Mouse (Mus musculus) ES-Bruce4 (cell line): ENCODE data around the gene Ndufs6. TPM values are rescaled to one million over a fixed set of nuclear protein-coding genes. Genes with fewer than 3 reads are reported as not detected.
A peak's percentile ranks its signal among the peaks of the same experiment; 100 is the strongest.

Source experiments
- H3K27ac ChIP-seq: 2 replicates; pipeline ENCODE4 v1.5.1; 2012; ENCODE audit warnings: low read length, inconsistent platforms; ENCODE audit not compliant: insufficient read depth
- H3K27me3 ChIP-seq: 2 replicates; pipeline ENCODE4 v1.6.1; 2012; ENCODE audit warnings: mild to moderate bottlenecking, low read length, inconsistent platforms; ENCODE audit not compliant: control insufficient read depth, poor library complexity, insufficient read depth, severe bottlenecking
- H3K36me3 ChIP-seq: 2 replicates; pipeline ENCODE4 v1.6.1; 2012; ENCODE audit warnings: inconsistent platforms, mild to moderate bottlenecking, low read length, moderate library complexity; ENCODE audit not compliant: control insufficient read depth, poor library complexity, insufficient read depth, severe bottlenecking
- H3K4me1 ChIP-seq: one replicate; pipeline ENCODE4 v1.8.1; 2011; ENCODE audit warnings: low read length; ENCODE audit not compliant: control insufficient read depth, insufficient read depth
- H3K4me3 ChIP-seq: 2 replicates; pipeline ENCODE4 v1.5.1; 2011; ENCODE audit warnings: low read depth, mild to moderate bottlenecking, low read length
- H3K9ac ChIP-seq: 2 replicates; pipeline ENCODE4 v1.6.1; 2012; ENCODE audit warnings: low read depth, mild to moderate bottlenecking, inconsistent platforms; ENCODE audit not compliant: poor library complexity, severe bottlenecking
- H3K9me3 ChIP-seq: replicated peaks from 2 replicates; pipeline ENCODE4 v1.6.1; 2012; ENCODE audit warnings: mild to moderate bottlenecking, low read length, inconsistent platforms; ENCODE audit not compliant: control insufficient read depth, poor library complexity, insufficient read depth, severe bottlenecking
- CTCF ChIP-seq: IDR thresholded peaks from one replicate; pipeline ENCODE4 v1.8.1; 2011; ENCODE audit warnings: low read depth, low read length
- EP300 ChIP-seq: IDR thresholded peaks from 2 replicates; pipeline ENCODE4 v1.6.1; 2011; ENCODE audit warnings: low read depth, low read length; ENCODE audit not compliant: insufficient read depth
- POLR2A ChIP-seq: IDR thresholded peaks from one replicate; pipeline ENCODE4 v1.8.1; 2011; ENCODE audit warnings: low read length; ENCODE audit not compliant: insufficient read depth
- polyA plus RNA-seq: library from polyadenylated mRNA; stranded (reverse); fragments of >200 nt; gene quantifications from 2 replicates; pipeline ENCODE4 v1.2.4, GENCODE M21; 2011; ENCODE audit warnings: low read depth; ENCODE audit not compliant: missing spikeins, insufficient read depth, insufficient read length

The Ndufs6 gene
- polyA plus RNA-seq, 1 experiment, result 233 TPM

DNA sequence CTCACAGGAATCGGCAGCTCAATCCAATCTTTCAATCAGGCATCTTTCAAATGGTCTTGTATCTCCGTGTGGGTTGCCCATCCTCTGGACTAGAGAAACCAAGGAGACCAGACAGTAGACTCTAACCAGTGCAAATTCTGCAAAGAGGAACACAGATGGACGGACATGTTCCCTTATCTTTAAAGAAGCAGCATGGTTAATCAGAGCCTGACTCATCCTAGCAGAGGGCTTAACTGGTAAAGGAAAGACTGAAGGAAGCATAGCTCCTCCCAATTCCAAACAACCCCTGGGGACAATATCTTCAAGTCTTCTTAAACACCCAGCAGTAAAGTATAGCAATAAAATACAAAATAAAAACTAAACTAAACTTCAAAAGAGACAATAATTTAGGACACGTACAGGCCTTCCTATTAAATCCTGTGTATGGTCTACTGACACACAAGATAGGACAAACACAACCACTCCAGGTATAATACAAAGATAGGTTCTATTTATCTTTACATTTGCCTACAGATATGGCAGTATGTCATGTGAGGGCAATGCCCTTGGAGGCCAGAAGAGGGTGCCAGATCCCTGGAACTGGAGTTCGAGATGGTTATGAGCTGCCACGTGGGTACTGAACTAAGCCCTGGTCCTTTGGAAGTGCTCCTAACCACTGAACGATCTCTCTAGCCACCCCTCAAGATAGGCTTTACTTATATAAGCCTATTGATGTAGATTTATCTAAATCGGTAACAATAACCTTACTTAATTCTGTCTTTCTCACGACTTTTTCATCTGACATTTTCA lies 17.0 kb upstream of the Ndufs6 start:
- peak overlapping the region; percentile 51 for H3K4me3 ChIP-seq
- peak overlapping the region; percentile 85 for H3K27ac ChIP-seq

DNA sequence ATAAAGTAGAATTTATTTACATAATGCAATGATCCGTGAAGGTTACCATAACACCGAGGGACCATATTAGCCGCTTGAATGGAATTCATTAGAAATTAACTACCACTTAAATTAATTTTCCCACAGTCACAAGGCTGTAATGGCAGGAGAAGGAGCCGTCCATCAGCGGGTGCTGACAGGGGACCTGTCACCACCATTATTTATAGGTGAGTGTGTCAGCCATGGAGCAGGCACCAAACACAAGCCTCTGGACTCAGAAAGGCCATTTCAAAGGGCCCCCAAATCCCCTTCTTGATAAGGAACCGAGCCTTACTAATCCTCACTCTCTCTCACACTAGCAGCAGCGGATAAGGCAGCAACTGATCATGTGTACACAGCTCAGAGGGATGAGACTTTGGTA lies 8.4 kb upstream of the Ndufs6 start:
- no peak overlapping the region for H3K4me3 ChIP-seq
- no peaks in the 10 kb centered on the region for H3K9me3 ChIP-seq
- no peaks in the 10 kb centered on the region for H3K27me3 ChIP-seq
- H3K27ac ChIP-seq, result no peak overlapping the region
- H3K9ac ChIP-seq, result no peak overlapping the region
- H3K36me3 ChIP-seq, result no peaks in the 10 kb centered on the region; the same call in 1 of the 2 replicates
- no peak for TF ChIP-seq CTCF
- TF ChIP-seq POLR2A, result no peak
- TF ChIP-seq EP300, result no peak
- peaks cover 6% of the 10 kb centered on the region for H3K4me1 ChIP-seq

More for the DNA sequence above, 17.0 kb upstream of the Ndufs6 start:
- H3K9ac ChIP-seq, result peak overlapping the region; percentile 75
- H3K36me3 ChIP-seq, result no peaks in the 10 kb centered on the region
- H3K9me3 ChIP-seq, result no peaks in the 10 kb centered on the region
- TF ChIP-seq POLR2A (no peak), CTCF (peak; percentile 73), EP300 (peak; percentile 50; the same call in 1 of the 2 replicates)
- H3K27me3 ChIP-seq, result no peaks in the 10 kb centered on the region
- no peaks in the 10 kb centered on the region for H3K4me1 ChIP-seq

GRCm38 (mm10) chr13:73331736-73332135 lies 3.4 kb upstream of the Ndufs6 start:
- Histone ChIP-seq H3K9me3 (no peaks in the 10 kb centered on the region), H3K27ac (peak overlapping the region; percentile 21; the same call in 1 of the 2 replicates), H3K9ac (peak overlapping the region; percentile 83), H3K36me3 (peaks cover under 1% of the 10 kb centered on the region), H3K27me3 (no peaks in the 10 kb centered on the region), H3K4me3 (peak overlapping the region; percentile 96), H3K4me1 (peaks cover 6% of the 10 kb centered on the region)
- TF ChIP-seq POLR2A, result no peak
- TF ChIP-seq CTCF, result no peak
- TF ChIP-seq EP300, result no peak

GRCm38 (mm10) chr13:73330844-73331501 lies 2.6 kb upstream of the Ndufs6 start:
- peak overlapping the region; percentile 83 for H3K9ac ChIP-seq
- TF ChIP-seq CTCF (no peak), EP300 (no peak), POLR2A (no peak)
- H3K27ac ChIP-seq, result peak overlapping the region; percentile 43
- no peaks in the 10 kb centered on the region for H3K9me3 ChIP-seq
- H3K4me1 ChIP-seq, result peaks cover 6% of the 10 kb centered on the region
- H3K27me3 ChIP-seq, result no peaks in the 10 kb centered on the region
- H3K36me3 ChIP-seq, result peaks cover 4% of the 10 kb centered on the region
- peak overlapping the region; percentile 96 for H3K4me3 ChIP-seq

- Histone ChIP-seq H3K4me3 (no peak overlapping the region), H3K9ac (no peak overlapping the region), H3K36me3 (peaks cover 41% of the 10 kb centered on the region), H3K27ac (no peak overlapping the region), H3K4me1 (no peaks in the 10 kb centered on the region), H3K27me3 (no peaks in the 10 kb centered on the region), H3K9me3 (no peaks in the 10 kb centered on the region)
- no peak for TF ChIP-seq EP300
- TF ChIP-seq POLR2A, result no peak
- no peak for TF ChIP-seq CTCF
Observed at GRCm38 (mm10) chr13:73323406-73323805, 4.9 kb downstream of the Ndufs6 start.

DNA sequence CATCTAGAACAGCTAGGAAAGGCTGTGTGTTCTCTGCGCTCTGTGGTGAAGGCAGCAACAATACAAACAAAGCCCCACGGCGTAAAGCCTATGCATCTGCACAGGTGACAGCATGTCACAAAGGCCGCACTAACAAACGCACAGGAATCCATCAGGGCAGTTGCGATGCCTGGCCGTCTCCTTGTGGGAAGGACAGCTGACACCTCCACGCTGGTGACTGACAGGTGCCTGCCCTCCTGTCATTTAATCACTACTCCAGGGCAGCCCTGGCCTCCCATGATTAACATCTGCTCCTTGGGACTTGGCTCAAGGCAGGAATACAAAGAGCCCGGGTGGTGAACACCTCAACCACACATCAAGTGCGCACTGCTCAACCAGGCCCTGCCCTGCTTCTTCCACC lies 5.7 kb downstream of the Ndufs6 start:
- H3K9ac ChIP-seq, result no peak overlapping the region
- no peak overlapping the region for H3K27ac ChIP-seq
- H3K4me3 ChIP-seq, result no peak overlapping the region
- no peak for TF ChIP-seq CTCF
- TF ChIP-seq EP300, result no peak
- no peak for TF ChIP-seq POLR2A
- H3K27me3 ChIP-seq, result no peaks in the 10 kb centered on the region
- H3K36me3 ChIP-seq, result peaks cover 44% of the 10 kb centered on the region
- no peaks in the 10 kb centered on the region for H3K4me1 ChIP-seq
- H3K9me3 ChIP-seq, result no peaks in the 10 kb centered on the region
